Mouse (Mus musculus) large intestine, adult 2 months (tissue): ENCODE measurements around the gene Lemd2. TPM values are rescaled to one million over a fixed set of nuclear protein-coding genes. Genes with fewer than 3 reads are reported as not detected.
"Not testable (repeated sequence)": the region's sequence is repeated elsewhere in the genome, so short reads cannot be mapped to it uniquely, and the experiment has no call there.

Source experiments
- DNase-seq: peaks from one replicate; pipeline ENCODE4 v3.0.0-alpha.2; 2012; ENCODE audit warnings: low read depth, low spot score
- WGBS: fragments of 180-500 bp; shearing (Covaris S2); methylation state at CpG from one replicate; pipeline ENCODE4 v1.1.7; 2018; 5-methylcytosine and 5-hydroxymethylcytosine counted together
- polyA plus RNA-seq: library from polyadenylated mRNA; depleted of rRNA; stranded (reverse); fragments of >200 nt; gene quantifications from 2 replicates; pipeline ENCODE4 v1.2.3, GENCODE M21; 2012; rRNA removed

Gene Lemd2
- polyA plus RNA-seq, result 49.6 and 59.5 TPM in 2 replicates

GRCm38 (mm10) chr17:27204075-27204909 is at the start of gene Lemd2:
Gene Lemd2 (minus strand): TSS chr17:27204469.
- WGBS, result 2% methylated on average over 97 of the region's 97 CpGs
- peak; percentile 74 for DNase-seq

DNA sequence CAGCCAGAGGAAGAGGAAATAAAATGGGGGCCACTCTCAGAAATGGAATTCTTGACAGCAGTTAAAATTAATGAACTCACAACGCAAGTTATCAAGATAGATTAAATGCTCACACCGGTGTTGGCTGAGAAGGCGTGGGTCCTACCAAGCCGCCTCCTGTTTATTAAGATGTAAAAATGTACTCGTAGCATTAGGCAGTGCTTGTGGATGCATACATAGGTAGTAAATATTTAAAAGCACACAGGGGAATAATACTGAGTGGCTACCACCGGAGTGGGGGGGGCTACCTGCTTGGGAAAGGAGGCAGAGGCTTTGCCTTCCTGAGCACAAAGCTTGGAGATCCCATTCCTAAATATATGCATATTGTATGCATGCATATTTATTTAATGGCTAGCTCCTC is 46.9 kb upstream of the Lemd2 start:
- 66% methylated on average over 6 of the region's 6 CpGs for WGBS
- DNase-seq, result no peak

- DNase-seq, result no peak
- WGBS, result 18% methylated on average over 4 of the region's 4 CpGs
Observed at GRCm38 (mm10) chr17:27250461-27250860, 46.2 kb upstream of the Lemd2 start.

- no peak for DNase-seq
- 73% methylated on average over 3 of the region's 3 CpGs for WGBS
Observed at GRCm38 (mm10) chr17:27249073-27249472, 44.8 kb upstream of the Lemd2 start.

- 86% methylated on average over 6 of the region's 6 CpGs for WGBS
Observed at GRCm38 (mm10) chr17:27247680-27248386, 43.6 kb upstream of the Lemd2 start.

GRCm38 (mm10) chr17:27245851-27246381 is 41.6 kb upstream of the Lemd2 start:
- WGBS, result 69% methylated on average over 10 of the region's 10 CpGs
- DNase-seq, result no peak

More at GRCm38 (mm10) chr17:27247680-27248386, 43.6 kb upstream of the Lemd2 start:
- DNase-seq, result no peak

DNA sequence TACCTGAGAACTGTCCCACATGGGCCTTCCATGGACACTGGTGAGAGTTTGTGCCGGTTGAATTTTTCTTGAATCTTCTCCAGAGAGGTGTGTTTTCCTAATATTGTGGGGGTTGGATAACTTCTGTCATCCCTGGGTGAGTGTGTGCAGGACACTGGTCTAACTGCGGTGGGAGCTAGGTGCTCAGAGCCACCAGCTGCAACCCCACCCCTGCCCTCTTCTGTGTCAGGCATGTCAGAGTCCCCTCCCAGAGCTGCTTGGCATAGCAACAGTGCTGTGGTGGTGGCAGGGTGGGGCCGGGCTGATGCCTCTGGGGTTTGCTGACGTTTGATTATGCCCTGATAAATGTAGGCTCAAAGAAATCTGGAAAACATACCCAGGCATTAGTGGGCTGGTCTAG is 40.6 kb upstream of the Lemd2 start:
- 39% methylated on average over 4 of the region's 4 CpGs for WGBS
- no peak for DNase-seq

GRCm38 (mm10) chr17:27242194-27243189 is 38.2 kb upstream of the Lemd2 start:
- no peak for DNase-seq
- 46% methylated on average over 18 of the region's 18 CpGs for WGBS

DNA sequence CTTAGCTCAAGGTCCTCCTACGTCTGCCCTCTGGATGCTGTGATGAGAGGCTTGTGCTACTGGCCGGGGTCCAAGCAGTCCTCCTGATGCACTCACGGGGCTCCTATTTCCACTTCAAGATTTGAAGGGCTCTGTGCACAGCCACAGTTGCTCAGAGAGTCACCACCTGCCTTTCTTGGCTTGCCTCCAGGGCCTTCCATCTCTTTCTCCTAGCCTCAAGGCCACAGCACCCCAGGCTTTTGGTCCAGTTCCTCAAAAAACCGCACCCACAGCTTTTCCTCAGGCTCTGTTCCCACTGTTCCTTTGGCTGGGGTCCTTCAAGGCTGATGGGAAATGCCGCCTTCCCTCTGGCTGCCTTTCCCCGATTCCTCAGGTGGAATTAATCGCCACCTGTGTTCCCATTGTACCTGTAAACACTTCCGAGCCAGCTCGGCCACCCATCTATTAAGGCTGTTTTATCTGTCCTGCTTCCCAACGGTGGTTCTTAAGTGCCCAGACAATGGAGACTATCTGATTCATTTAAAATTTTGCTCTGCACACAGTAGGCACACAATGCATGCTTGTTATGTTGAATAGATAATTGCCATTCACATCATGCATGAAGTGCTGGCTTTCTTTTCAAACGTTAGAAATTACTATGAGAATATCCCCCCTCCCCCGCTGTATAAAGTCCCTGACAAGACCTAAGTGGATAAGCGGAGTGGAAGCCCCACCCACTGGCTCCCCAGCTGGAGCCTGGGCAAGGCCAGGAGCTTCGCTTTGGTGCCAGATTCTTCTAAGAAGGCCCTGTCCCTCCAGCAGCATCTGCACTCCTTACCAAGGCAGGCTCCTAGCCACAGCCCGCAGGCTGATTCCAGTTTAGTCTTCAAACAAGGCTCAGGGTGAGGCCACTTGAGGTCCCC is 36.5 kb upstream of the Lemd2 start:
- 27% methylated on average over 15 of the region's 15 CpGs for WGBS
- DNase-seq, result no peak

DNA sequence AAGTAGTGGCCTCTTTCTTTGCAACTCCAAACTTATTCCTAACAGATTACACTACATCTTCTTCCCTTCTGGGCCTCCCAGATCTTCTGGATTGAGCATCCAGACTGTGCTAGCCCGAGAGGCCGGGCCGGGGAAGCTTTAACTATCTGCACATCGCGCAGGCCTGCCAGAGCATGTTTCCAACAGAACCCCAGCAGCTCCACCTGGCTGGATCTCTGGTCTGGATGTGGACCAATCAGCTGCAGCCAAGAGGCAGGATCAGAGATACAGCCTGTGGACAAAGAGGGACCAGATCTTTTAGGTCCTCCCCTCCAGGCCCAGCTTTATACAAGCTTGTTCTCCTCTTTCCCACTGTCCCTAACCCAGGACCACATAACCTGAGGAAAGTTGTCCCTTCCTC is 35.7 kb upstream of the Lemd2 start:
- DNase-seq, result no peak
- 86% methylated on average over 5 of the region's 5 CpGs for WGBS

DNA sequence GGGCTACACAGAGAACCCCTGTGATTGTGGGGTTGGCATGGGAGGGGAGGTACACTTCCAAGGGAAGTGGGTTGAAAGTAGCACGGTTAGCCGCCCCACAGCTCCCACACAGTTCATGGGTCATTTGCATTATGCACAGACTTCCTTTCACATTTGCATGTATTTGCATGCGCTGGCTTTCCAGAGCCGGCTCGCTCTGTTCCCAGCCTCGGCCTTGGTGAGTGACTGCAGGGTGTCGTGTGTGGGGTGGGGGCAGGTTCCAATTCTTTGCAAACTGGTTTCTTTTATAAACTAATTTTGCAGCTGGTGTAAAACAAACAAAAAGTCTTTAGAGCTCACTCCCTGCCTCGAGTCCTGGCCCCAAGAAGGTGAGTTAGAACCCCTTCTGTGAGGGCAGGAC is 34.4 kb upstream of the Lemd2 start:
- 33% methylated on average over 8 of the region's 8 CpGs for WGBS
- no peak for DNase-seq

- WGBS, result 74% methylated on average over 8 of the region's 8 CpGs
- DNase-seq, result no peak
Observed at GRCm38 (mm10) chr17:27237731-27238130, 33.5 kb upstream of the Lemd2 start.

- DNase-seq, result no peak
- WGBS, result 73% methylated on average over 7 of the region's 7 CpGs
Observed at GRCm38 (mm10) chr17:27233298-27233697, 29.0 kb upstream of the Lemd2 start.

- DNase-seq, result no peak
- 78% methylated on average over 3 of the region's 3 CpGs for WGBS
Observed at GRCm38 (mm10) chr17:27232176-27232575, 27.9 kb upstream of the Lemd2 start.

DNA sequence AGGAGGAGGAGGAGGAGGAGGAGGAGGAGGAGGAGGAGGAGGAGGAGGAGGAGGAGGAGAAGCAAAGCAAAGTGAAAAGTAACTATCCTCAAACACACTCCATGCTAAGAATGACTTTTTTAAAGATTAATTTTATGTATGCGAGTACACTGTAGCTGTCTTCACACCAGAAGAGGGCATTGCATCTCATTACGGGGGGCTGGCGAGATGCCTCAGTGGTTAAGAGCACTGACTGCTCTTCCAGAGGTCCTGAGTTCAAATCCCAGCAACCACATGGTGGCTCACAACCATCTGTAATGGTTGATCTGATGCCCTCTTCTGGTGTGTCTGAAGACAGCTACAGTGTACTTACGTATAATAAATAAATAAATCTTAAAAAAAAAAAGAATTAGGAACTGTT is 27.3 kb upstream of the Lemd2 start:
- DNase-seq, result not testable (repeated sequence)
- WGBS, result 83% methylated on average over 4 of the region's 4 CpGs

- 53% methylated on average over 6 of the region's 6 CpGs for WGBS
- DNase-seq, result no peak
Observed at GRCm38 (mm10) chr17:27231146-27231503, 26.9 kb upstream of the Lemd2 start.

- 56% methylated on average over 8 of the region's 8 CpGs for WGBS
Observed at GRCm38 (mm10) chr17:27230455-27231145, 26.3 kb upstream of the Lemd2 start.

More at GRCm38 (mm10) chr17:27230455-27231145, 26.3 kb upstream of the Lemd2 start:
- DNase-seq, result no peak
